Mouse (Mus musculus) T-helper 2 cell (primary cell): ENCODE results near the gene Gm5148.

Experiments
- in situ Hi-C: fragments of 300-600 bp; cut with MboI, MseI; formaldehyde crosslinking; loops from one replicate; pipeline ENCODE4 v1.15.1; 2025; ENCODE audit warnings: high pct_unique_total_duplicates

The Gm5148 gene

GRCm38 (mm10) chr3:37738171-37738950 is 14.1 kb upstream of the Gm5148 start:
- in situ Hi-C loops: no loop called here

DNA sequence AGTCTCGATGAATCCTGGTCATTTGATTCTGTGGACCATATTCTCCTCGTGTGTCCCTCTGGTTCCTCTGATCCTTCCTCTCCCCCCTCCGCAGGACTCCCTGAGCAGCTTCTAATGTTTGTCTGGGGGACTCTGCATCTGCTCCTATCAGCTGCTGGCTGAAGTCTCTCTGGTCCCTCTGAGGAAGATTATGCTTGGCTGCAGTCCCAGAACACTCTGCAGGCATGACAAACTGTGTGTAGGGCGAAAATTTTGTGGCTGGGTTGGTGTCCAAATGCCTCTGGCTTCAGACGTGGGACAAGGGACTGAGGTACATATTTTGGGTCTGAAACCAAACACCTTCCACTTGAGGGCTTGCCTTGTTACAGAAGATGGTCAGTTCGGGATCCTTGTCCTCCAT is 13.1 kb upstream of the Gm5148 start:
- in situ Hi-C loops: no loop called here

GRCm38 (mm10) chr3:37735166-37735565 is 10.9 kb upstream of the Gm5148 start:
- in situ Hi-C loops: no loop called here

DNA sequence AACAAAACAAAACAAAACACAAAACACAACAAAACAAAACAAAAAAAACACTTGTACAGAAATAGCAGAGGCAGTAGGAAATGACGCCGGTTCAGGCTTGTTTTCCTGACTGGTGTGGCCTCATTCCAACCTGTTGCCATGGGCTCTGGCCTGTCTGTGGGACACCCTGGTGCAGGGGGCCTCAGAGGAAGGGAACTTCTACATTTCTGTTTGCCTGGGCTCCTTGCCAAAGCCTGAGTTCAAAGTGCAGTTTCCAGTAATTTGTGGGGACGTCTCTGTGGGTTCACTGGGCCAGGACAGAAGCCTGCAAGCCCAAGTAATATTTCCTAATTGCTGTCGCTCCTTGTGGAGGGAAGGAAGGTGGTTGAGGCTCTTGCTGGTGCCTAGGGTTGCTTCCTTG is 4.9 kb upstream of the Gm5148 start:
- in situ Hi-C loops: no loop called here

GRCm38 (mm10) chr3:37728112-37729100 is 4.1 kb upstream of the Gm5148 start:
- in situ Hi-C loops: no loop called here

DNA sequence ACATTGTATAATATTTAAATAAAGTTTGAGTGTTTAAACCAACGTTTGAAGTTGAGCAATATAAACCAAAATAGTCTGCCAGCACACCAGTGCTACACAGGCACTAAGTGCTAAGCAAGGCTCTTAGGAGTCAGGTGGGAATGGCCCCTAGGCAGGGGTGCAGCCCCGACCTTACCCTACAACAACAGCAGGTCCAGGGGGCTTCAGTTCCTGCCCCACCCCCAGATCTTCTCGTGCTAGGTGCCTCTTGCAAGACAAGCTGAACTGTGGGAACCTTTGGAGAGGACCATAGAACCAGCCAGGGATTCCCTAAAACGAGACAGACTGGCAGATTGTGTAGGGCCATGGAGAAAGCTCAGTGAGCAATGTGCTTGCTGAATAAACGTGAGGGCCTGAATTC is 3.1 kb upstream of the Gm5148 start:
- in situ Hi-C loops: no loop called here

DNA sequence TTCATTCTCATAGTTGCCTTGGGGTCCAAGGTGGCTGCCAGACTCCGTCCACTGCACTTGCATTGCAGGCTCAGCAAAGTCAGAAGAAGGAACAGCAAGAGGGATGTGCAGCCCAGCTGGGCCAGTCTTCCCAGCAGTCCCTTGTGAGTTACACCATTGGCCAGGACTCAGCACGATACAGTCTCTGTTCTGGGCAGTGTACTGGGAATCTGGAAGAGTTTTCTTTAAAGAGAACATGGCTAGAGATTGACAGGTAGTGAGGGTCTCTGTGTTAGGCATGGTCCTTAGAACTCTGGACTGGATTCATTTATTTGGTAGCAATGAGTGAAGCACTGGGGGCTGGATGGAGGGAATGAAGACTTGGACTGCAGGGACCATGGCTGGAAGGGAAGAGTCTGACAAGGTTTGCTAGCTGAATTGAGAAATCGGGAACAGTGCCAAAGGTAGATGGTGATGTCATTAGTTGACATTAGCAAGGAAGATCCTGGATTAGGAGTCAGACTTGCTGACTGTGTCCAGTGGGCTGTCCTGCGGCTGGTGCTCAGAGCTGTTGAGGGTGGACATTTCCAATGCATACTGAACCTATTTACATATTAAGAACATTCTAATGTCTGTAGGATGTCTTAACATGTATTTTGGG is 2.3 kb upstream of the Gm5148 start:
- in situ Hi-C loops: no loop called here

GRCm38 (mm10) chr3:37724946-37725735 is 851 bp upstream of the Gm5148 start:
- in situ Hi-C loops: loop anchor here (25.0 kb wide), 1 partner anchor 1012 kb away; no protein-coding TSS in a partner anchor

DNA sequence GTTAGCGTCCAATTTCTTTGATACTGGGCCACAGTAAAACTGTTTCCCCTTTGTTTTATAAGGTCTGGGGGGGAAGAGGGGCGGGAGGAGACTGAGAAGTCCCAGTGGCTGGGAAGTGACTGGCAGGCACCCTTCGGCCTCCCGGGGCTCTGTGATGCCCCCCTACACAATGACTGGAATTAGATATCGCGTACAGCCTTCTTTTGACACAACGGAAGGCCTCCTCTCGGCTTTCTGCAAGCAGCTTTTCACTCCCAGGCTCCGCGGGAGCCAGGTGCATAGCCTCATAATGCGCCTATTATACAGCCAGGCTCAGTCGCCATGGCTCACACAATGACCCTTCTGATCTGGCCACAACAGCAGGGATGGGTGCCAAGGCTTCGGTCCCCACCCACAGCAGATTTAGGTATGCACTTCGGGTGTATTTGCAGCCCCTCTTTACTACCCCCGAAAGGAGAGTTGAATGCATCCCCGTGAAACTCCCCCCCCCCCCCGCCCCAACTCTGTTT is 574 bp downstream of the Gm5148 start:
- in situ Hi-C loops: loop anchor here (25.0 kb wide), 1 partner anchor 1014 kb away; no protein-coding TSS in a partner anchor

DNA sequence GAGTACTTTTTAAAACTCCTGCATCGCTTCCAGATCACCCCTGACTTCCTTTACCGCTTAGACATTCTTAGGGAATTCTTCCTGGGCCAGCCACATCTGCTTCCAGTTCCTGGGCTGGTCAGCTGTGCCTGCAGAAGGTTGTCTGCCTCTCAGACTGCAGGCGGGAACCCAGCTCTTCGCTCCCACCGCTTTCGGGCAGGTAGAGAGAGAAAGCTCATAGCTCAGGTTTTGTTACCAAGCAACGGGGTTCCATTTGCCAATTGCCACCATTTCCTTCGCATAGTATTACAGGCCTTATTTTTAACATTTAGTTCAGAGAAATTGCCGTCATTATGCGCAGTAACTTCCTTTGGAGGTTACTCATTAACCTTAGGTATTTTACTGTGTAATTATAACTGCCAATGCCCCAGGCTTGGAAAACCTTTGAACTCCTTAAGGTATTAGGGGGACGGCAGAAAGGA is 1.2 kb downstream of the Gm5148 start:
- in situ Hi-C loops: loop anchor here (25.0 kb wide), 1 partner anchor 1014 kb away; no protein-coding TSS in a partner anchor

GRCm38 (mm10) chr3:37722487-37723060 is 1.7 kb downstream of the Gm5148 start:
- in situ Hi-C loops: loop anchor here (25.0 kb wide), 1 partner anchor 1015 kb away; no protein-coding TSS in a partner anchor

DNA sequence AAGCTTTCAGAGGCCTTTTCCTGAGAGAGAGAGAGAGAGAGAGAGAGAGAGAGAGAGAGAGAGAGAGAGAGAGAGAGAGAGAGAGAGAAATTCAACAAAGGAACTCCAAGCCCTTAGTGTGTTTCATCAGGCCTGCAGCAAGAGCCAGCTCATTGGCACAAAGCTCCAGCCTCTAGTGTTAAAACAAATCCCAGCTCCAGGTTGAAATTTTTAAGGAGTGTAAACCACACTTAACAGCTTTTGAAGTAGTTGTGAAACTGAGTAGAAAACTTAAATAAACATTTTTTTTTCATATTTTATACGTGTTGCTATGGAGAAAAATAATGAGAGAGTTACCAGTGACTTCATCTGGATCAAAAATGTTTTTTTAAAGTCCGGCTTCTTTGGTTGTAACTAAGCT is 7.3 kb downstream of the Gm5148 start:
- in situ Hi-C loops: loop anchor here (25.0 kb wide), 1 partner anchor 1020 kb away; no protein-coding TSS in a partner anchor

- in situ Hi-C loops: loop anchor here (25.0 kb wide), 1 partner anchor 1022 kb away; no protein-coding TSS in a partner anchor
Measured at GRCm38 (mm10) chr3:37715734-37716133, 8.6 kb downstream of the Gm5148 start.

DNA sequence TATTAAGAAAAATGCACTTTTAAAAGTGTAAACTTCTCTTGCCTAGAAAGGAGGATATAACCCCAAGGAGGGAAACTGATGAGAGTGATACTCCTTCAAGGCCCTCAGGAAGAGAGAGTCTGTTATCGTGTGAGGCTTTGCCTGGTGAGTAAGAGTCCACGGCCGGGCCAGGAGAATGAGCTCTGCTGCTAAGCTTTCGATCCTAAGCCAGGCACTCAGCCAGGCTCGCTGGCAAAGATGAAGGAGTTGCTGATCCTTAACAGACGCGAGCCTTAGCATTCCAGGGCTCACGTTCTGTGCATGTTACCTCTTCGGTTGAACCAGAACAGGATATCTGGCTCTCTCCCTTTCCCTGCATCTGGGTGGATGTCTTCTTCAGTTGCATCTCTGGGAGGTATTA is 11.8 kb downstream of the Gm5148 start:
- in situ Hi-C loops: loop anchor here (25.0 kb wide), 1 partner anchor 1025 kb away; no protein-coding TSS in a partner anchor

DNA sequence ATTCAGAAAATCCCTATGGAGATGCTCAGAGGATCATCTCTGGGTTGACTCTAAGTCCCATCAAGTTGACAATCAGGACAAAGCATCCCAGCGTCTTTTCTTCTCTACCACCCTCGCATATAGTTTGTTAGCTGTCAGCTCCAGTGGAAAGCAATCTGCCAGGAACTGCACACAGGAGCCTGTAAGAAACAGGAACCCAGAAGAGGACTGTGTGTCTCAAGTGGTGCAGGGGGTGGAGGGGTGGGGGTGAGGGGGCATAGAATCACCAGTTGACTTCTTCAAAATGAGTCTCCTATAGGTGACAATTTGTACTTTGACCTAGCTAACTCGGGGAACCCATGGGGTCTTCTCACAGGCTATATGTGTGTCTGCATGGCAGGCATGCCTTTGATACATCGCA is 12.7 kb downstream of the Gm5148 start:
- in situ Hi-C loops: loop anchor here (25.0 kb wide), 1 partner anchor 1026 kb away; no protein-coding TSS in a partner anchor

DNA sequence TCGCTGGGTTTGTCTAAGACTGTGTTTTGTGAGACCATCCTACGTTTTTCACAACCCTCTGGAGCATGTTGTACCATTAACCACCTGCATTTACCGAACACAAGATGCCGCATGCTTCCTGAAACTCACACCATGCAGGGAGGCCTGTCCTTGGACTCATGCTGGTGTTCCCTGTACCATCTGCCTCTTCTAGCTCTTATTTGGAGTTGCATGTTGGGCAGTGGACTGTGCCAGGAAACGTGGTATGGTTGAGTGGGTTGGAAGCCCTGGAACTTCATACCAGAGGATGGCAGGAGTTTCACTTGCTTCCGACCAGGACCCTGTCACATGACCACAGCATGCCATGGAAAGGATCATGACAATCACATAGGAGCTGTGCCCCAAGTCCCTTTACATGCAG is 16.5 kb downstream of the Gm5148 start:
- in situ Hi-C loops: loop anchor here (25.0 kb wide), 1 partner anchor 1030 kb away; no protein-coding TSS in a partner anchor

- in situ Hi-C loops: loop anchor here (25.0 kb wide), 1 partner anchor 1031 kb away; no protein-coding TSS in a partner anchor
Measured at GRCm38 (mm10) chr3:37706439-37706838, 17.9 kb downstream of the Gm5148 start.

- in situ Hi-C loops: loop anchor here (25.0 kb wide), 1 partner anchor 1032 kb away; no protein-coding TSS in a partner anchor
Measured at GRCm38 (mm10) chr3:37705436-37705835, 18.9 kb downstream of the Gm5148 start.

DNA sequence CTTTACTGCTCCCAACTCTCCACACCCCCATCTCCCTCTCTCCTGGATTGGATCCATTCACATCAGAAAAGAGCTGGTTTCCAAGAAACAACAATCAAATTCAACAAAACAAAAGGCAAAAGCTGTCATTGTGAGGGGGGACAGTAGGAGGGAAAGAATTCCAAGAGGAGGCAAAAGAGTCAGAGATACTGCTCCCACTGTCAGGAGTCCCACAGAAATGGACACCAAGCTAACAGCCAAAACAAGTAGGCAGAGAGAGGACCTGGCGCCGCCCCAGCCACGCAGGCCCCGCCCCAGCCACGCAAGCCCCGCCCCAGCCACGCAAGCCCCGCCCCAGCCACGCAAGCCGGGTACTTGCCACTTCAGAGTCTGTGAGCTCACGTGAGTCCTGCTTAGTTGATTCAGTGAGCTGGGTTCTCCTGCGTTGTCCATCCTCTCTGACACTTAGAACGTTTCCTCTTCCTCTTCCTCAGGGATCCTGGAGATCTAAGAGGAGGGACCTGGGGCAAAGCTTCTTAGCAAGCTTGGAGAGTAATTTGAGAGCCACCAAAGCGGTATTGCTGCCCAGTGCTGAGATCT is 19.5 kb downstream of the Gm5148 start:
- in situ Hi-C loops: loop anchor here (25.0 kb wide), 1 partner anchor 1033 kb away; no protein-coding TSS in a partner anchor
